Mouse (Mus musculus) G1E (cell line): ENCODE data around the gene Dnajc7.

ENCODE experiments used
- CTCF ChIP-seq: IDR thresholded peaks from 2 replicates; pipeline ENCODE4 v1.5.1; 2012; ENCODE audit warnings: low read depth, low read length, inconsistent platforms, mixed read lengths
- TAL1 ChIP-seq: conservative IDR thresholded peaks from 2 replicates; pipeline ENCODE4 v1.6.1; 2012; ENCODE audit warnings: low read depth, low read length, inconsistent platforms, mixed read lengths

DNA sequence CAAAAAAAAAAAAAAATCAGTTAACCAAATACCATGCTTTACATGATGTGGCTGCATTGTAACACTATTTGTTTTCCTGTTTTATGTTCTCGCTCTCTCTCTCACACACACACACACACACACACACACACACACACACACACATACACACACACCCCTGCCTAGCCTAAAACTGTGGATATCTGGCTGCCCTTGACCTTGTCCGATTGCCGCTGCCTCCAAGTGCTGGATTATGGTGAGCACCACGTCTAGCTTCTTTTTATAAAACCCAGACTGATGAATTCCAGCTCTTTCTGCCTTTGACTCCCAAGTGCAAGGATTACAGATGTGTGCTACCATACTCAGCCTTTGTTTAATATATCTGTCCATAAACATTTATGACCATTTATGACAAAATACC, 2.5 kb downstream of the Dnajc7 start:
- no peak for TF ChIP-seq CTCF
- TF ChIP-seq TAL1: no peak
